Mouse (Mus musculus): ENCODE data around the gene Abcd2. TPM values are rescaled to one million over a fixed set of nuclear protein-coding genes. Genes with fewer than 3 reads are reported as not detected.
A peak's percentile ranks its signal among the peaks of the same experiment; 100 is the strongest.

Gene Abcd2
- polyA plus RNA-seq, 1 experiment from 2014 or later, result 0.21 TPM

DNA sequence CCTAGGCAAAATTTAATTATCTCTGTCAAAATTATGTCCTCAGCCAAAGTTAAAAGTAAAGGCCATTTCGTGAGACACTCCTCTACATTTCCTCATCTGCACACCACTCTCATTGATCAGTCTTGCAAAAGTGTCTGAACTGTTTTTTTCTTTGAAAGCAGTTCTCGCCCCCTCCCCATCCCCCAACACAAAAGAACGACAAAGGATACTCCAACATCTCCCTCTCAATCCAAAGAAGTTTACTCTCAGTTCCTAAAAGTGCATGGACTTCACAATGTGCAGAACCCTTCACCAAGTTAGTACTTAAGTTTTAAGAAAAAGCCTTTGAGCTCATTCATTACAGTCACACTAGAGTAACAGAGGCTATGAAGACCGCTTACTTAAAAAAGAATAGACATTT is 1.6 kb downstream of the Abcd2 start:
- H3K27me3 ChIP-seq, result peaks cover 27% of the 10 kb centered on the region
- in situ Hi-C loops (cut with MboI; ENCODE audit: low pct_unique_long_range_greater_than_20kb), result no loop called here
- POLR2A ChIA-PET, result no interaction called here
- CTCF ChIA-PET, result interaction anchor here (0.6 kb wide), 1 partner anchor 26 kb away, joined by 3 read pairs; no protein-coding TSS in a partner anchor
- ATAC-seq, result no peak
- no peak for DNase-seq (ENCODE audit: low read depth, low spot score)
- no peak for TF ChIP-seq CTCF (IDR thresholded peaks at IDR 0.05)

DNA sequence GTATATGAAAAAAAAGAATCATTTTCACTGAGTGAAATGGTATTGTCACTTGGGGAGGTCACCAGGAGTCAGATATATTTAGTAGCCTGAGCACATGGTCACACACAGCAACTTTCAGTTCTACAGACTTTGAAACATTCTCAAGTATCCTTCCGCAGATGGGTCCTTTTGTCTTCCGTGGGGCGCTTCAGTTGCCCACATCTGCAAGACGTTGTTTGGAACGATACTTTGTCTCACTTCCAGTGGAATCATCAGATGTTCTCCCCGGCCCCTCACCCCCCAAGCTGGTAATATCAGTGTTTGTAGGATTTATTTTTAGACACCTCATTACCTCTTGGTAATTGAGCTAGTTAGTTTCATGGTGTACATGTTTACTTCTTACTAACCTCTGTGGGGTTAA is 5.2 kb downstream of the Abcd2 start:
- ATAC-seq (no peak), DNase-seq (ENCODE audit: low read depth, low spot score) (no peak)
- in situ Hi-C loops (cut with MboI; ENCODE audit: low pct_unique_long_range_greater_than_20kb), result no loop called here
- CTCF ChIA-PET, result no interaction called here
- peaks cover 17% of the 10 kb centered on the region for H3K27me3 ChIP-seq
- POLR2A ChIA-PET, result interaction anchor here (0.7 kb wide), 1 partner anchor 24 kb away, joined by 3 read pairs; no protein-coding TSS in a partner anchor
- no peak for TF ChIP-seq CTCF (IDR thresholded peaks at IDR 0.05)

DNA sequence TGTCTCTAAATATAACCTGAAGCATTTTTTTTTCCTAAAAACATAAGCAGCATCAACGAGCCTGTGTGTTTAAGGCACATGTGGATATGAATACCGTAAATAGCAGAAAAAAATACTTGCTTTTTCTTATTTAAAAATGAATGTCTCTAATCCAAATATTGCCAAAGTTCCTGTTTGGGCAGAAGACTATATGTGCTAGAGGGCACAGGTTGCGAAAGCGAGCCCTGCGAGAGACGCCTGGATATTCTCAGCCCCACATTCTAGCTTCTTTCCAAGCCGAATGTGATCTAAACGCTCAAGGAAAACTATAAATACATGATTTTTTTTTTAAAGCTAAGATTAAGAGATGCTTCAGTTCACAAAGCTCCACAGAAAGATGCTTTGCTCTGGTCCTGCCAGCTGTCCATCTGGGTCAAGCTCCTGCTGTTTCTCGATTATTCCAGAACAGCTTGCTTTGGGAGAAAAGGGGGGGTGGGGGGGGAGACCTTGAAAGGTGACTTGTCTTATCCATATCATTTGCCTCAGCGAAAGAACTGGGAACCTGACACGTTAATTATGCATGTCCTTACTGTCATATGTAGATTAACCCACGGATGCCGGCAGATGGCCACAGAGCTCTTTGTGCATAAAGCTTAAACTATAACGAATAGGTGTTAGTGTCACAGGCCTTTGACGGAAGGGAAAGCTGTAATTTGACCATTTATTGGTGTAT is 11.5 kb downstream of the Abcd2 start:
- TF ChIP-seq CTCF (IDR thresholded peaks at IDR 0.05), result no peak
- in situ Hi-C loops (cut with MboI; ENCODE audit: low pct_unique_long_range_greater_than_20kb), result no loop called here
- DNase-seq (ENCODE audit: low read depth, low spot score) (no peak), ATAC-seq (no peak)
- POLR2A ChIA-PET, result no interaction called here
- H3K27me3 ChIP-seq, result peaks cover 8% of the 10 kb centered on the region
- CTCF ChIA-PET, result interaction anchor here (1.0 to 1.9 kb wide), 2 partner anchors 13 to 16 kb away, joined by 3 to 7 read pairs; no protein-coding TSS in a partner anchor

DNA sequence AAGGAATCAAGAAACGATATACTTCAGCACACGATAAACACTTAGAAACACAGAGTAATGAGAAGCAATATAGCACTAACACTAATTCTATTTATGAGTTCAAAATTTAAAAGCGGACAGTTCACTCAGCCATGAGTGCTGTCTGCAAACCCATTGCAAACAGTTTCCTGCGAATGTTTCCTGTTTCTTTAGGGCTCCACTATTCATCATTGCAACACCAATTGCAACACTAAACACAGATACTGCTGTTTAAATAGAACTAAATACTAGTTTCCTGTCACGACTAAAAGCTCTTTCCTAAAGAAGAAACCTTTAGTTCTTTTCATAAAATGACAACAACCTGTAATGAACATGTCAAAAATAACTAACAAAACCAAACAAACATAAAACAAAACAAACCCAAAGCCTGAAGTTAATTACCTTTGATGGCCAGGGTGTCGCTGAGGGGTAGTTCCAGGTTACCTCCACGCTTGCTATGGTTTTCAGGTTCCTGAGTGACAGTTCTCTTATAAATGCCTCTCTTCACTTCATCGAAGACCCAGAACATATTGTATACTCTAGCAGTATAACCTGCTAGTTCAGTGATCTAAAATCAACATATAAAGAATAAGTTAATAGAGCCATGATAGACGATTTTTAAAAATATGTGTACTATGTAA is 12.8 kb downstream of the Abcd2 start:
- no peak for TF ChIP-seq CTCF (IDR thresholded peaks at IDR 0.05)
- in situ Hi-C loops (cut with MboI; ENCODE audit: low pct_unique_long_range_greater_than_20kb), result no loop called here
- CTCF ChIA-PET, result no interaction called here
- DNase-seq (ENCODE audit: low read depth, low spot score) (no peak), ATAC-seq (no peak)
- peaks cover 17% of the 10 kb centered on the region for H3K27me3 ChIP-seq
- POLR2A ChIA-PET, result no interaction called here

DNA sequence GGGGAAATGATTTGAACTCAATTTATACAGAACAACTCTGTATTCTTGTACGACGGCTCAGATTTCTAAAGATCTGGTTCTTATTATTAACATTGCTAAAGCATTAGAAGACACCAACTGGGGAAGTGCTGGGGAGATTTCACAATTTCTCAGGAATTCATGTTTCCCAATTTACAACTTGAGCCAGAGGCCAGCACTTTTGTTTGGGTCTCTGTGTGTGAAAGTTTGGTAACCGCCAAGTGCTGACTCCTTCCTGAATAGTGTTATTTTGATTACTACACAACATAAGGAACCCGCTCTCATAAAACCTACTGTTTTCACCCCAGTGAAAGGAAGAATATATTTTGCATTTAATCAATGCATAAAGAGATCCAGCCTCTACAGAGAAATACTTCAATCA is 19.4 kb downstream of the Abcd2 start:
- CTCF ChIA-PET, result interaction anchor here (1.0 kb wide), 1 partner anchor 9 kb away, joined by 4 read pairs; no protein-coding TSS in a partner anchor
- ATAC-seq, result no peak
- peaks cover 9% of the 10 kb centered on the region for H3K27me3 ChIP-seq
- no peak for TF ChIP-seq CTCF (IDR thresholded peaks at IDR 0.05)
- no peak for DNase-seq (ENCODE audit: low read depth, low spot score)
- POLR2A ChIA-PET, result no interaction called here
- in situ Hi-C loops (cut with MboI; ENCODE audit: low pct_unique_long_range_greater_than_20kb), result no loop called here

DNA sequence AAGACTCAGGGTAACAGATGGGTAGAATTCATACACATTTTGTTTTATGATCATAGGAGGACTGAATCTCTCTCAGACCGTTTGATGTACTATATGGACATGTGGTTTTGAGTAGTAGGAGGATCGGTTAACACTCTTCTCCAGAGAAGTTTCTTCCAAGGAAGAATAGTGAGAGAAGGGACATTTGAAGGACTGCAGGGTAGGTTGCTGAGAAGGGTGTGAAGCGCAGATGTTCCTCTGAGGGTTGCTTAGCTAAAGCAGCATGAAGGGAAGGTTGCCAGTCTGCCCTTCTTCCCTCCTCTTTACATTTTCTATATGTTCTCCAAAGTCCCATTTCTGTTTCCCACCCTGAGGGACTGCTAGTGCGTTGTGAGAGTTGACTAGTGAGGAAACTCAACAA is 20.3 kb downstream of the Abcd2 start:
- no peak for ATAC-seq
- no peak for DNase-seq (ENCODE audit: low read depth, low spot score)
- CTCF ChIA-PET, result interaction anchor here (0.9 to 1.0 kb wide), 2 partner anchors 10 to 25 kb away, joined by 3 to 4 read pairs; no protein-coding TSS in a partner anchor
- no peak for TF ChIP-seq CTCF (IDR thresholded peaks at IDR 0.05)
- H3K27me3 ChIP-seq, result peaks cover 9% of the 10 kb centered on the region
- in situ Hi-C loops (cut with MboI; ENCODE audit: low pct_unique_long_range_greater_than_20kb), result no loop called here
- POLR2A ChIA-PET, result no interaction called here

DNA sequence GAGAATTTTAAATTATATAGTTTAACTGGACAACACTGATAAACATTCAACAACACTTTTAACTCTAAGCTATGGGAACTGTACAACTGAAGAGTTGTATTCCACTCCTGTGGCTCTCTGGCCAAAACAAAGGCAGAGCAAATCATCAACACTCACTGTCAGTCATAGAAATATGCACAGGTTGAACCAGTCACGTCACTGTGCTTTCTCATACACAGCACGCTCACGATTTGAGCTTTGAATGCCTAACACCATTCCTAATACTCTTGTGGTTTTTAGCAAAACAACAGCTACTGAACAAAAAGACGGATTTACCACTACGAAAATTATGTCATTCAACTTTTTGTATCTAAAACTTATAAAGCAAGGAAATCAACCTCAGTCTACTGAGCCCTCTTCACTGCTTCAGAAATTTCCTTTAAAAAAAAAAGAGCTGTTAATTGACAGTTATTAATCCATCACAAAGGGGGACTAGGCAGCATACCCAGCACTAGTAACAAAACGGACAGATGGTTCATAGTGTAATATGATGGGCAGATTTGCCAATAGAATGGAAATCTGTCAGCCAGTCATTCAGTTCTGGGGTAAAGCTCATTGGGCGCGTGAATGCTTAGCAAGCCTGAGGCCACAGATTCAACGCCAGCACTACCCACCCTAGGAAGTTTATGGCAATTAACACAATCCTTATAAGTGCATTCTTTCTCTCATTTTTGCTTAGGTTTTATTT is 20.8 kb downstream of the Abcd2 start:
- DNase-seq (ENCODE audit: low read depth, low spot score), result no peak
- in situ Hi-C loops (cut with MboI; ENCODE audit: low pct_unique_long_range_greater_than_20kb), result no loop called here
- POLR2A ChIA-PET, result no interaction called here
- TF ChIP-seq CTCF (IDR thresholded peaks at IDR 0.05), result no peak
- peaks cover 9% of the 10 kb centered on the region for H3K27me3 ChIP-seq
- CTCF ChIA-PET, result interaction anchor here (0.9 to 1.1 kb wide), 3 partner anchors 11 to 24 kb away, joined by 3 read pairs; partner anchors contain the start of gene Abcd2
- no peak for ATAC-seq

DNA sequence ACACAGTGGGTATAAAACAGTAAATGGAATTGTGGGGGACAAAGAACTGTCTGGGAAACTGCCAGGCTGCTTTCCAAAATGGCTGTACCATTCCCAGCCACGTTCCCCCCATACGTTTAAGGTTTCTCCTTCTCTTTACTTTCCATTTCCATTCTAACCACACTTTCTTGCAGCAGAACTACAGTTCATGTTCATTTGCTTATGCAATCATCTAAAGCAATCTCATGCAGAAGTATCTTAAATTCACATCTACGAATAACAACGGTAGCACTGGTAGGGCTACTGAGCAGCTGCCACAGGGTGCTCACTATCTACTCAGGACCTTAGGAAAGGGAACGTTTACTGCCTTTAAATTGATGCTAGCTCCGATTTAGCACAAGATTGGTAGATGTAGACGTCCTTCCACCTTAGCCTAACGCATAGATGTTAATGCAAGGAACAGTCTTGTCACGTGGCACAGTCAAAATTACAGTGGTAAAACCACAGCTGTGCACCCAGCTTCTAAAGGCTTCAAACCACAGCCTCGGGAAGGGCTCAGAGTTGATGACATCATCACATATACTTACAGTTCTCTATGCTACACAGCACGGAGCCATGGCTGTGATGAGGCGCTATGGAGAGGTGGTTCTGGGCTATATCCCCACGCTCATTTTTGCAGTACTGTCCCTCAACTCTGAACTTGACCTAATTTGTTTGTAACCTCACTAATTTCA is 23.6 kb downstream of the Abcd2 start:
- no peaks in the 10 kb centered on the region for H3K27me3 ChIP-seq
- CTCF ChIA-PET, result no interaction called here
- POLR2A ChIA-PET, result no interaction called here
- in situ Hi-C loops (cut with MboI; ENCODE audit: low pct_unique_long_range_greater_than_20kb), result loop anchor here (5.0 kb wide), 1 partner anchor 129 kb away; no protein-coding TSS in a partner anchor
- ATAC-seq (no peak), DNase-seq (ENCODE audit: low read depth, low spot score) (no peak)
- TF ChIP-seq CTCF (IDR thresholded peaks at IDR 0.05), result no peak

DNA sequence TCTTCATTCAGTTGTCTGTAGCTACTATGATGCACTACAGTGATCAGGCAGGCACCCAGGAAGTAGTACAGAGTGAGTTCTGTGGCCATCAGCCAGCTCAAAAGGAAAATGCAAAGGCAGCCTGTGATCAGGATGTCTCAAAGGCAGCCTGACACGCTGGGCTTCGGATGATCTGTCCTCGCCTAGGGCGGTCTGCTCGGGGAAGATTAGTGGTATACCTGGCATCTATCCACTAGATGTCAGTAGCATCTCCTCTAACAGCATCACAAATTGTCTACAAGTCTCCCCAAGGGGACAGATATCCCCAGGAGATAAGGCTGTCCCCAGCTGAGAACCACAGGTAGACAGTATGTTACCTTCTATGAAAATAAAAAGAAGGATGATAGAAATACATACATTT is 26.6 kb downstream of the Abcd2 start:
- CTCF ChIA-PET, result interaction anchor here (0.6 to 1.8 kb wide), 13 partner anchors 16 to 173 kb away, joined by 3 to 7 read pairs (median 3); partner anchors contain the start of gene Abcd2
- in situ Hi-C loops (cut with MboI; ENCODE audit: low pct_unique_long_range_greater_than_20kb), result loop anchor here (5.0 kb wide), 1 partner anchor 132 kb away; no protein-coding TSS in a partner anchor
- peak; percentile 68 for TF ChIP-seq CTCF (IDR thresholded peaks at IDR 0.05)
- POLR2A ChIA-PET, result no interaction called here
- peaks cover 8% of the 10 kb centered on the region for H3K27me3 ChIP-seq
- DNase-seq (ENCODE audit: low read depth, low spot score), result no peak
- ATAC-seq, result peak; percentile 79

DNA sequence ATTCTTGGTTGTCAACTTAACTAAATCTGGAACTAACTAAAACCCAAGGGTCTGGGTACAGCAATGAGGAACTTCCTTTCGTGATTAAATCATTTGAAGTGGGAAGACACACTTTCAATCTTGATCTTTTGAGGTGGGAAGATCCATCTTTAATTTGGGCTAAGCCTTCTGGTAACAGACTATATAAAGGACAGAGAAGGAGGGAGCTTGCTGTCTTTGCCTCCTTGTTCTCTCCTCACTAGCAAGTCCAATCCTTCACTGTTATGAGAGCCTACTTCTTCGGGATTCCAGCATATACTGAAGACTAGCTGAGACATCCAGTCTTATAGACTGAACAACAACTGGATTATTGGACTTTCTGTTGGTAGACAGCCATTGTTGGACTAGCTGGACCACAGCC is 28.1 kb downstream of the Abcd2 start:
- ChIA-PET CTCF (interaction anchor here (1.6 to 1.8 kb wide), 2 partner anchors 17 kb away, joined by 3 to 7 read pairs; no protein-coding TSS in a partner anchor), POLR2A (interaction anchor here (0.6 kb wide), 1 partner anchor 51 kb away, joined by 4 read pairs; no protein-coding TSS in a partner anchor)
- ATAC-seq, result no peak
- in situ Hi-C loops (cut with MboI; ENCODE audit: low pct_unique_long_range_greater_than_20kb), result no loop called here
- DNase-seq (ENCODE audit: low read depth, low spot score), result no peak
- TF ChIP-seq CTCF (IDR thresholded peaks at IDR 0.05), result no peak
- peaks cover 8% of the 10 kb centered on the region for H3K27me3 ChIP-seq

Measured in Patski (cell line).